Comparison of ENCODE assay signal across 7 mouse cellular contexts in genomic region chr1:21101221-21102006, GRCm38 (mm10). TPM values are rescaled to one million over a fixed set of nuclear protein-coding genes. Genes with fewer than 3 reads are reported as not detected.
A peak's percentile ranks its signal among the peaks of the same experiment; 100 is the strongest.
DNase-seq lines count a peak whose midpoint lies in the region; ATAC-seq and TF ChIP-seq lines count a peak whose summit lies in the region.

No protein-coding gene starts in this region.

- WGBS in heart, embryonic 10.5 days: 43% methylated on average over 15 of the region's 15 CpGs
- 34% methylated on average over 15 of the region's 15 CpGs for WGBS in liver, embryonic 13.5 days (ENCODE audit: insufficient replicate concordance)

- no peak overlapping the region for H3K27ac ChIP-seq in CH12.LX (ENCODE audit: insufficient read depth, low read depth)
- peak overlapping the region; percentile 59 for H3K27ac ChIP-seq in heart, embryonic 10.5 days
- no peak overlapping the region for H3K27ac ChIP-seq in liver, embryonic 13.5 days

- H3K4me2 ChIP-seq in CH12.LX (ENCODE audit: insufficient read depth, low read depth, poor library complexity, severe bottlenecking): no peak overlapping the region
- H3K4me2 ChIP-seq in liver, embryonic 13.5 days: no peak overlapping the region

- peak; percentile 57 to 92 for TF ChIP-seq CTCF in CH12.LX (conservative IDR thresholded peaks at IDR 0.05 in 1 of 2, IDR thresholded peaks at IDR 0.05 in 1 of 2; ENCODE audit: low read depth in 2 of 2, low read length in 2 of 2)

- DNase-seq in CH12.LX (ENCODE audit: extremely low read depth): peak; percentile 70
- DNase-seq in T-cell, adult 2 months (ENCODE audit: low spot score): peak; percentile 41
- peak; percentile 56 to 58 for DNase-seq in cerebellum, postnatal 36 days
- DNase-seq in heart, embryonic 10.5 days (ENCODE audit: low spot score): no peak
- peak; percentile 83 for DNase-seq in kidney, postnatal 10 days
- DNase-seq in liver, embryonic 13.5 days: peak; percentile 26
- peak; percentile 52 for DNase-seq in skeletal muscle tissue, adult 2 months (ENCODE audit: low read depth, low spot score)

- ATAC-seq in liver, embryonic 13.5 days (ENCODE audit: low read depth): peak; percentile 69

- H3K4me3 ChIP-seq in CH12.LX (replicated peaks in 1 of 3; ENCODE audit: low read depth in 2 of 3, low read length in 2 of 3, poor library complexity in 1 of 3): no peak overlapping the region
- no peak overlapping the region; the same call in 1 of the 2 replicates for H3K4me3 ChIP-seq in heart, embryonic 10.5 days
- no peak overlapping the region for H3K4me3 ChIP-seq in liver, embryonic 13.5 days (replicated peaks)

- TF ChIP-seq RAD21 in CH12.LX (IDR thresholded peaks at IDR 0.05; ENCODE audit: low read depth, low read length): peak; percentile 77

- in situ Hi-C loops in CH12.LX (cut with MboI; ENCODE audit: low pct_ligation_motif_present, low pct_unique_long_range_greater_than_20kb, low sequenced_read_pairs): loop anchor here (10.0 kb wide), 1 partner anchor 53 kb away; no protein-coding TSS in a partner anchor

- no peaks in the 10 kb centered on the region for H3K27me3 ChIP-seq in CH12.LX (replicated peaks)
- H3K27me3 ChIP-seq in heart, embryonic 10.5 days (ENCODE audit: insufficient read depth, poor library complexity, severe bottlenecking): no peaks in the 10 kb centered on the region
- H3K27me3 ChIP-seq in liver, embryonic 13.5 days: no peaks in the 10 kb centered on the region

- dilution Hi-C loops in CH12.LX (cut with MboI; ENCODE audit: extremely low pct_ligation_motif_present, extremely low pct_unique_long_range_greater_than_20kb, low sequenced_read_pairs): no loop called here

- no peaks in the 10 kb centered on the region for H3K9me3 ChIP-seq in CH12.LX (replicated peaks; ENCODE audit: low read length)
- no peaks in the 10 kb centered on the region for H3K9me3 ChIP-seq in heart, embryonic 10.5 days
- H3K9me3 ChIP-seq in liver, embryonic 13.5 days (replicated peaks): no peaks in the 10 kb centered on the region

- no peaks in the 10 kb centered on the region for H3K36me3 ChIP-seq in CH12.LX (replicated peaks in 1 of 2; ENCODE audit: control insufficient read depth in 1 of 2, insufficient read depth in 1 of 2, low read length in 1 of 2)
- no peaks in the 10 kb centered on the region for H3K36me3 ChIP-seq in heart, embryonic 10.5 days
- H3K36me3 ChIP-seq in liver, embryonic 13.5 days: no peaks in the 10 kb centered on the region

- no peak overlapping the region for H3K9ac ChIP-seq in CH12.LX (ENCODE audit: insufficient read depth, low read depth)
- no peak overlapping the region for H3K9ac ChIP-seq in liver, embryonic 13.5 days

- H3K4me1 ChIP-seq in CH12.LX (ENCODE audit: control insufficient read depth in 1 of 2, insufficient read depth in 2 of 2): peaks cover 0 to 11% of the 10 kb centered on the region in 2 experiments; a peak in 2 of 4 replicates
- H3K4me1 ChIP-seq in heart, embryonic 10.5 days: peaks cover 11% of the 10 kb centered on the region; the same call in 1 of the 2 replicates
- peaks cover 8% of the 10 kb centered on the region; the same call in 1 of the 2 replicates for H3K4me1 ChIP-seq in liver, embryonic 13.5 days (replicated peaks)

- no peaks in the 10 kb centered on the region for H3K79me2 ChIP-seq in CH12.LX (replicated peaks; ENCODE audit: control insufficient read depth, extremely low read depth, insufficient read depth, poor library complexity, severe bottlenecking)

- no peak for TF ChIP-seq EP300 in CH12.LX (IDR thresholded peaks at IDR 0.05; ENCODE audit: low read length)

- TF ChIP-seq POLR2A in CH12.LX (IDR thresholded peaks at IDR 0.05; ENCODE audit: low read depth, low read length): no peak

TF ChIP-seq in CH12.LX, 34 proteins besides CTCF, POLR2A, EP300 and RAD21:
- TF ChIP-seq MAFK (IDR thresholded peaks at IDR 0.05; ENCODE audit: insufficient replicate concordance, low read length): no peak
- TF ChIP-seq ZMIZ1 (IDR thresholded peaks at IDR 0.05; ENCODE audit: low read depth, low read length): no peak
- peak; percentile 98 for TF ChIP-seq SMC3 (IDR thresholded peaks at IDR 0.05; ENCODE audit: low read depth, low read length)
- peak; percentile 38 for TF ChIP-seq ZC3H11A (IDR thresholded peaks at IDR 0.05; ENCODE audit: low read depth, low read length)
- TF ChIP-seq CHD2 (IDR thresholded peaks at IDR 0.05; ENCODE audit: low read length): no peak

RNA-seq across cellular contexts. Expression of gene Tram2, which starts 22.4 kb away (rescaled TPM):
- total RNA-seq in CH12.LX (2012; rRNA removed): 2.4 and 2.9 TPM in 2 replicates
- total RNA-seq in CH12.LX (2014; rRNA removed): 1.3 and 1.9 TPM in 2 replicates
- polyA plus RNA-seq in CH12.LX (2012; ENCODE audit: insufficient read length, low read depth): 4.7 and 6.6 TPM in 2 replicates
- 5.2 and 5.8 TPM in 2 replicates for polyA plus RNA-seq in heart, embryonic 10.5 days (2016; fragmentation: Nextera tagmentation; extraction: Ambion mirVana)
- 1.2 and 1.3 TPM in 2 replicates for polyA plus RNA-seq in liver, embryonic 13.5 days (2015; fragmentation: Nextera tagmentation; extraction: Ambion mirVana)
